Mouse (Mus musculus) monocyte, adult 2 months (primary cell): Measurements from ENCODE around the gene Shmt1.

ENCODE experiments used
- DNase-seq, 2 experiments: peaks; one replicate each; pipeline ENCODE4 v3.0.0; 2022; ENCODE audit warnings: low spot score in 2 of 2, low read depth in 1 of 2

Shmt1 gene

DNA sequence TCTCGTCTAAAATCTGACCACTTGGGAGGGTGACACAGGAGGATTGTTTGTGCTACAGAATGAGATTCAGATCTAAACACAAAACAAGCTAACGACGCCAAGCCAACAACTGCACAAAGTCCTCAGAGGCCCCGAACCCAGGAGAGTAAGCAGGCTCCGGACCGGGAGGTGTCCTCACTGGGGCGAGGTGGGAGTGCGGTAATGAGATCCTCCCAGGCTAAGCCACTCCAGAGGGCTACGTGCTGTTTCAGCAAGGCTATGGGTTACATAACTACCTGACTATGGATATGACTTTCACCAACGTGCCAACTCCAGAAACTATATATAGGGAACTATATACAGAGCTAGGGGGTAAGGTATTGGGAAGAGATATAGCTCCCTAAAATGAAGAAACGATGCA, 15.2 kb downstream of the Shmt1 start:
- DNase-seq: no peak

GRCm38 (mm10) chr11:60790472-60790871, 21.0 kb downstream of the Shmt1 start:
- DNase-seq: no peak

- no peak for DNase-seq
Observed at GRCm38 (mm10) chr11:60787595-60787994, 23.9 kb downstream of the Shmt1 start.

DNA sequence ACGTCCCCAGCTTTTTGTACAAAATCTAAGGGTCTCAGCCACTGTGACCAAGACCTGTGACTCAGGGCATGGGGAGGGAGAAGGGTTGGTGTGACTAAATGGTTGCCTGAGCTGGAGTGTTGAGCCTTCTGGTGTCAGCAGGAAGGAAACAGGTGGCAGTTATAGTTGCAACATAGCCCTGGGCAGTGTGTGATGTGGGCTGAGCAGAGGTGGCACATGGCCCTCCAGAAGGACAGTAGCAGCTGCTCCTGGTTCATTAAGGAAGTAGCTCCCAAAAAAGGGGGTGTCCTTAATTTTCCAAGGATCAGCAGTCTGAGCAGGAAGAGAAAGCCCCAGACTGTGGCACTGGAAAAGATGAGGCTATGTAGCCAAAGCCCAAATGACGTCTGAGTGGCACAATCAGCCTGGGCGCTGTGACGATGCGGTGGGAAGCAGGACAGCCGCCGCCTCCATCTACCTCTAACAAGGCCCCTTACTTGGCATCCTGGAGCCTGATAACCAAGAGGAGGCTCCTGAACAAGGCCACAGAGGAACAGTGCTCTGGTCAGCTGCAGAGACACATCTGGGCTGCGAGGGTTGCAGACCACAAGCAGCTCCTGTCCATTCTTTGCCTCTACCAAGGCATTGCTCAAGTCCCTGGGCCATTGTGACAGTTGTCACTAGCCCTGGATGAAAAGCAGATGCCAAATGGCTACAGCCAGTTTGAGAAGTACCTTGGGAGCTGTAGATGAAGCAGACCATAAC, 27.2 kb downstream of the Shmt1 start:
- no peak for DNase-seq

DNA sequence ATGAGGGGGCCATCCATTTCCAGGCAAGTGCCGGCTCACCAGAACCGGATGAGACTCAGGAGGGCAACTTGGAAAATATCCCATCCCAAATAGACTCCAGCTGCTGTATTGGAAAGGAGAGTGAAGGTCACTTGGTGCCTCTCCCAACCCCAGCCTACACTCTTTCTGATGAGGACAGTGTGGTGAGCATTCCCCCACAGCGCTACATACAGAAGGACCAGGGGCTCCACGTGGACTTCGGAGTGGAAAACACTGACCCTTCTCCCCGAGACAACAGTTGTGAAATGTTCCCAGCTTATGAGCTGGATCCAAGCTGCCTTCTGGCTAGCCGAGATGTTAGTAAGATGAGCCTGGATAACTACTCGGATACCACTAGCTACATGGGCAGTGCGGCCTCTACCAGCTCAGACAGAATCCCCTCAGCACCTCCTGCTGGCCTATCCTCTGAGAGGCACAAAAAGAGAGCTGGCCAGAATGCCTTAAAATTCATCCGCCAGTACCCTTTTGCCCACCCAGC, 31.8 kb downstream of the Shmt1 start:
- DNase-seq: no peak

GRCm38 (mm10) chr11:60777801-60778370, 33.6 kb downstream of the Shmt1 start:
- DNase-seq: no peak

GRCm38 (mm10) chr11:60776829-60777740, 34.4 kb downstream of the Shmt1 start, which contains the start of the genes Top3a and Smcr8:
Top3a (minus strand) TSS chr11:60777365.
Smcr8 (plus strand) TSS chr11:60777524.
- DNase-seq: peak; percentile 75 to 85

GRCm38 (mm10) chr11:60776107-60776828, 35.2 kb downstream of the Shmt1 start:
- no peak for DNase-seq

DNA sequence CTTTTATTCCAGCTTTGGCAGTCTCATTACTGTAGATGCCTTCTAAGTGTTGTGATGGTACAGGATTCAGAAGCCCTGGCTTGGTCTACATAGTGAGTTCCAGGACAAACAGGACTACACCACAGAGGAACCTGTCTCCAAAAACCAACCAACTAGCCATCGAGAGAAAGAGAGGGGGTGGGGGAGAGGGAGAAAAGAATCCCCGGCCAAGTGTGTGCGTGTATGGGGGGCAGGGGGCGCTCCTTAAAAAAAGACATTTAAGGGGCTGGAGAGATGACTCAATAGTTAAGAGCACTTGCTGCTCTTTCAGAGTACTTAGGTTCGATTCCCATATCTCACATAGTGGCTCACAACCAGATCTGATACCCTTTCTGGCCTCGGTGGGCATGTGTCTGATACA, 35.9 kb downstream of the Shmt1 start:
- DNase-seq: no peak

- DNase-seq: no peak
Observed at GRCm38 (mm10) chr11:60774841-60775240, 36.7 kb downstream of the Shmt1 start.

GRCm38 (mm10) chr11:60774158-60774689, 37.3 kb downstream of the Shmt1 start:
- no peak for DNase-seq

GRCm38 (mm10) chr11:60772161-60772560, 39.4 kb downstream of the Shmt1 start:
- no peak for DNase-seq

- DNase-seq: no peak
Observed at GRCm38 (mm10) chr11:60770776-60771175, 40.7 kb downstream of the Shmt1 start.

GRCm38 (mm10) chr11:60769322-60769721, 42.2 kb downstream of the Shmt1 start:
- DNase-seq: peak; percentile 16 to 35

DNA sequence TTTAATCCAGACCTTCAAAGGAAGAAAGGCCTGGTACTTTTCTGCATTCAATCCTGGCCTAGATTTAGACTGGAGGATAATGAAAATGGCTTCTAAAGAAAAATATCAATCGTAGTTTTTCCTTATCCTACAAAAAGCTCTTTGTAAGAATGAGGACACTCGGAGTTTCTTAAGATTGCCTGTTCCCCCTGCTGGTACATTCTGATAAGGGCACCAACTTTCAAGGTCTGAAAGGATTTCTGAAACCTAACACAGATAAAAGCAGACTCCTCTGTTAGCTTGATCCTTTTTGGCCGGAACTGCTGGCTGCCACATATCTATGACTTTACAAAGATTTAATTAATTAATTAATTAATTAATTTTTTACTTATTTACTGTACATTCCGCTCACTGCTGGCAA, 44.5 kb downstream of the Shmt1 start:
- no peak for DNase-seq

GRCm38 (mm10) chr11:60761681-60762080, 49.8 kb downstream of the Shmt1 start:
- no peak for DNase-seq

GRCm38 (mm10) chr11:60755570-60755969, 55.9 kb downstream of the Shmt1 start:
- no peak for DNase-seq

- DNase-seq: no peak
Observed at GRCm38 (mm10) chr11:60740321-60740720, 71.2 kb downstream of the Shmt1 start.
